Mouse (Mus musculus): ENCODE data around the gene Calml4.

The Calml4 gene

DNA sequence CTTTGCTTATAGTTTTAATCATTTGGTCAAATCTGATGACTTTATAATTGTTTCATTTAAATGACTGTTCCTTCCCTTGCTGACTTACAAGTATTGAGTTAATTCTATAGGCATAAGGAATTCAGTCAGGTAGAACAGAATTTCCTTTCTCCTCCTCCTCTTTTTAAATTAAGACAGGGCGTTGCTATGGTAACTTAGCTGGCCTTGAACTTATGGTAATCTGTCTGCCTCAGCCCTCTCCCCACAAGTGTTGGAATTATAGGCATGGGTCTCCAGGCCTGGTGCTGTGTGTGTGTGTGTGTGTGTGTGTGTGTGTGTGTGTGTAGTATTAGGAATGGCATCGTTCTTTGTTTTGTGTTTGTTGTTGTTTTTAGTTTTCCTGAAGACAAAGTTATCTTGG lies 43.9 kb downstream of the Calml4 start:
- no peak for DNase-seq (ENCODE audit: low spot score in 2 of 2)

DNA sequence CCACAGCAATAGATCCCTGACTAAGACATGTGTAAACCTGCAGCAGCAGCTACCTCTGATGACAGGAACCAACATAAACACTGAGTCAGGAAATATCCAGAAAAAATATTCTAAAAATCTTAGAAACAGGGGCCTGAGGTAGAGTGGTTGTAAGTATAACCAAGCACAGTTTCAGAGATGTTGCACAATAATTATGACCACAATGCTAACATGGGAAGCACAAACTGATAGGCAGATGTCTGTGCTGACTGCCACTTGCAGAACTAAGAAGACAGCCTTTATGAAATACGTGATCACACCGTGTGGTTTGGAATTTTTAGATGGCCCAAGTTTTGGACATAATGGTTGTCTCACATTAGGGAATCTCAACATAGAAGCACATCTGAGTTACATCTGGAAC lies 46.0 kb downstream of the Calml4 start:
- no peak for DNase-seq (ENCODE audit: low spot score in 2 of 2)

DNA sequence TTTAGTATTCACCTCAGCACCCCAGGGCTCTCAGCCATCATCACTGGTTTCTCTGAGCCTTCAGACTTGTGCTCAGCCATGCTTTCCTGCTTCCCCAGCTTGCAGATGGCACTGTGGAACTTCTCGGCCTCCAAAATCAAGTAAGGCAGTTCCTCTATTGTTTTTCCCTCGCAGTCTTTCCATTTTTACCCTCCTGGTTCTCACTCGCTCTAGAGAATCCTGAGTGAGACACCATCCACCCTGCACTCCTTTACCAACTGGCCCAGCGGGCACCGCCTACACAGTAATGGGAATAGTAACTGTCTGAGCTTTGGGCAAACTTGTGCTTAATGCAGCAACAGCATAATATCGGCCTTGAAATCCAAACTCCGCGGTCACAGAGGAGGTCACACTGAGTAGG lies 47.2 kb downstream of the Calml4 start:
- no peak for DNase-seq (ENCODE audit: low spot score in 2 of 2)

DNA sequence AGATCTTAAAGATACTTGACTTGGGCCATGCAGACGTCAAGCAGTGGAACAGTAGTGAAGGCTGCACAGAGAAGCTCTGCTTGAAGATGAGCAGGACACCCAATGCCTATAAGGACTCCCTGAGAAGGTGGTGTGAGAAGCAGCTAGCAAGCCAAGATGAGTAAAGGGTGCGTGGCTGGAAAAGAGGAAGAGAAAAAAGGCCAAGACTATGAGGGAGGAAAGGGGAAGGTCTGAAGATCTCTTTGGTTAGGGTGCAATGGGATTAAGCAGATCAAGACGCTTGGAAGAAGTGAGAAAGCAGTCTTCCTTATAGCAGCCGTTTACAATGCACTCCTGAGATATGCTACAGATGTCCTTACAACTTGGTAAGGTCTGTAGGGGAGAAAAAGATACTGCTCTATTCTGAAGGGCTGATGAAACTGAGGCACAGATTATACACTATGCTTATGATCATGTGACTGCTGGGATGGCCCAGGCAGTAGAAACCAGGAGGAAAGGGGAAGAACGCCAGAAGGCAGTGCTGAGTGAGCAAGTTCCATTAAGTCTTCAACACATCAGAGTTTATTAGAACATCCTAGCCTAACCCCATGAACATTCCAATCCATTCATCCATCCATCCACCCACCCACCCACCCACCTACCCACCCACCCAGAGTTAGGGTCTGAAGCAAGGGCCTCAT lies 55.6 kb downstream of the Calml4 start:
- DNase-seq (ENCODE audit: low spot score in 2 of 2), result no peak

DNA sequence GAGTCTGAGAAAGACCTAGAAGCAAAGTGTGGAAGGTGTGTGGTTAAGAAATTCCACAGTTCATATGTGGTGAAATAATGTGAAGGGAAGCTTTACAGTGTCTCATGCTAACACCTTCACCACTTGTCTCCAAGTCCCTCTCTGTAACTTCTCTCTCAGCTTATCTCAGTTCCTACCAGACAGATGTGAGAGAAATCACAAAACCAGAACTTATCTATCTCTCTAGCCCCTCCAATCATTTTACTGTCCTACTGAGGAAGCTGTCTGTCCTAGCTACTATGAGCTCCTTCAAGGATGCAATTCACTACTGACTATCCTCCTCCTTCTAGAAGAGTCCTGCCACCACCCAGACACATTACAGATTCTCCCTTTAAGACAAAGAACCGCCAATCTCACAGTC lies 59.2 kb downstream of the Calml4 start:
- DNase-seq (ENCODE audit: low spot score in 2 of 2), result no peak

DNA sequence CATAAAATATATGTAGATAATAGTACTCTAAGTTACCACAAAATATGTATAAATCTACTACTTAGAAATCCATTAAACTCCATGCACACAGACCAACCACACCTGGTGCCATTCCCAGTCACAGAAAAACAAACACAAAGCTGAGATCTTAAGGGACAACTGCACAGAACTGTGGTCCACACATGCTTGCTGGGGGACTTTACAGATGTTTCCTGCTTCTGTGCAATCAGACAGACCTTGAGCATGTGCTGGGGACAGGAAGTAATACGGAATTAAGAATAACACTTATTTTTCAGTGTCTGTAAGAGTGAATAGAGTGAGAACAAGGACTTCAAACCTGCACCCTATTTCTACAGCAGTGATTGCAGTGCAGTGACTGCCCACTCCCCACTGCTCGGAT lies 63.0 kb downstream of the Calml4 start:
- DNase-seq (ENCODE audit: low spot score in 2 of 2), result no peak

DNA sequence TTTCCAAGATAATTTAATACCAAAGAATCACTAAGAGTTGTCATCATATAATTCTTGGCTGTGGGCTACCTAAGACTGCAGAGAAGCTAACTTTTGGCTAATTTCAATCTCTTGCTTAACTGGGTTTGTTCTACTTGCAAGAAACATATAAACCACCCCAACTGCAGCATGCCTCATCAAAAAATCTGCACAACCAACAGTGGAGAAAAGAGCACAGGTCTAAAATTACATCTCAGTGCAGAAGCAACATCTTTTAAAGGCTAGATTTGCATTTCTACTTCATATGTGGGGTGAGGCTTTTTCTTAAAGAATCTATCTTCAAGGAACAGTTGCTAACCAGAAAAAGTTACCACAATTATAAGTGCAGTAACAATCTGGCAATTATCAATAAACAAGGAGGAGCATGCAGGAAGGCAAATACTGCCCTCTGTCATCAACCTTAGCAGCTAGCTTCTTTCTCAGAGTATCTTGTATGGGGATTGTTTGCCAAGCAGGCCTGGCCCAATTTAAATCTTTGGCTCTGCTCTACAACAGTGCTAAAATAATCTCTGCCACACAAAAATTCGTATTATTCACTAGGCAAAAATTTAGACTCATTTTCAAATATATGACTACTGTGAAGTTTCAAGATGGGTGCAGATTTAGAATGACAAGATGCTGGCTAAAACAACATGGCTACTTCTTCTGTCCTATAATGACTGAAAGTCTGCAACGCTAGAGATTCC lies 67.2 kb downstream of the Calml4 start:
- no peak for DNase-seq (ENCODE audit: low spot score in 2 of 2)

Data from cerebellum, postnatal 4 days (tissue).